Mouse (Mus musculus) liver, embryonic 14.5 days (tissue): ENCODE results near the gene Pea15a. TPM values are rescaled to one million over a fixed set of nuclear protein-coding genes. Genes with fewer than 3 reads are reported as not detected.

Experiments
- ATAC-seq: fragments of 200-750 bp; cut with Nextera tagmentation; 2 replicates; pipeline ENCODE4 v1.8.0; 2017; ENCODE audit warnings: moderate number of reproducible peaks, mild to moderate bottlenecking, moderate library complexity; ENCODE audit not compliant: insufficient read depth
- DNase-seq, 3 experiments: peaks; one replicate each; pipeline ENCODE4 v3.0.0-alpha.2; 2012 to 2013; ENCODE audit warnings: low read depth in 3 of 3, low spot score in 3 of 3
- H3K27ac ChIP-seq: fragments of 300-500 bp; sonication (generic); 2 replicates; pipeline ENCODE4 v1.5.1; 2014; ENCODE audit warnings: moderate library complexity, mild to moderate bottlenecking, control low read depth, inconsistent platforms
- H3K27me3 ChIP-seq: fragments of 300-500 bp; sonication (generic); 2 replicates; pipeline ENCODE4 v1.6.1; 2014; ENCODE audit warnings: mild to moderate bottlenecking, low read length, moderate library complexity; ENCODE audit not compliant: control insufficient read depth, insufficient read depth
- H3K36me3 ChIP-seq: fragments of 300-500 bp; sonication (generic); replicated peaks from 2 replicates; pipeline ENCODE4 v1.6.1; 2014; ENCODE audit warnings: low read depth; ENCODE audit not compliant: control insufficient read depth, insufficient read depth
- H3K4me1 ChIP-seq, 2 experiments: fragments of 200-500 bp in 1 of 2; fragments of 300-500 bp in 1 of 2; sonication (generic) in 1 of 2; replicated peaks; 2 replicates each; pipeline ENCODE4 v1.6.1; 2012 to 2014; ENCODE audit warnings: antibody characterized with exemption in 1 of 2, inconsistent platforms in 1 of 2, low read length in 1 of 2; ENCODE audit not compliant: control insufficient read depth in 2 of 2, insufficient read depth in 2 of 2
- H3K4me2 ChIP-seq: fragments of 300-500 bp; sonication (generic); 2 replicates; pipeline ENCODE4 v1.6.1; 2014; ENCODE audit warnings: low read depth, mild to moderate bottlenecking, control low read depth, moderate library complexity
- H3K4me3 ChIP-seq, 2 experiments: fragments of 200-500 bp in 1 of 2; fragments of 300-500 bp in 1 of 2; sonication (generic) in 1 of 2; 2 replicates each; pipeline ENCODE4 v1.5.1; 2012 to 2014; ENCODE audit warnings: low read depth in 2 of 2, low read length in 2 of 2, mild to moderate bottlenecking in 2 of 2, control low read depth in 1 of 2, inconsistent platforms in 1 of 2, moderate library complexity in 1 of 2; ENCODE audit not compliant: insufficient read depth in 1 of 2
- H3K9ac ChIP-seq: fragments of 300-500 bp; sonication (generic); replicated peaks from 2 replicates; pipeline ENCODE4 v1.6.1; 2014; ENCODE audit warnings: mild to moderate bottlenecking, control low read depth, moderate library complexity
- H3K9me3 ChIP-seq: fragments of 300-500 bp; sonication (generic); 2 replicates; pipeline ENCODE4 v1.6.1; 2016; ENCODE audit warnings: low read length, mixed read lengths; ENCODE audit not compliant: control insufficient read depth
- CTCF ChIP-seq: IDR thresholded peaks from 2 replicates; pipeline ENCODE4 v1.5.1; 2016; ENCODE audit warnings: antibody characterized with exemption, low read depth, control low read depth
- EP300 ChIP-seq: IDR thresholded peaks from 2 replicates; pipeline ENCODE4 v1.6.1; 2016; ENCODE audit warnings: antibody characterized with exemption, low read depth
- WGBS: fragments of 180-500 bp; shearing (Covaris S2); extraction: QIAGEN DNeasy Blood & Tissue Kit; methylation state at CpG from one replicate; pipeline ENCODE4 v1.1.7; 2014; ENCODE audit not compliant: insufficient replicate concordance; 5-methylcytosine and 5-hydroxymethylcytosine counted together
- polyA plus RNA-seq, 2 experiments: library from polyadenylated mRNA; depleted of rRNA in 1 of 2; stranded (reverse) in 1 of 2; unstranded in 1 of 2; fragments of >200 nt; fragmentation: Nextera tagmentation in 1 of 2; extraction: Ambion mirVana in 1 of 2; gene quantifications; 2 replicates each; pipeline versions ENCODE4 v1.2.1 to v1.2.3; 2012 to 2014

The Pea15a gene
- polyA plus RNA-seq, 2 experiments = 11.1 to 14.4 TPM

DNA sequence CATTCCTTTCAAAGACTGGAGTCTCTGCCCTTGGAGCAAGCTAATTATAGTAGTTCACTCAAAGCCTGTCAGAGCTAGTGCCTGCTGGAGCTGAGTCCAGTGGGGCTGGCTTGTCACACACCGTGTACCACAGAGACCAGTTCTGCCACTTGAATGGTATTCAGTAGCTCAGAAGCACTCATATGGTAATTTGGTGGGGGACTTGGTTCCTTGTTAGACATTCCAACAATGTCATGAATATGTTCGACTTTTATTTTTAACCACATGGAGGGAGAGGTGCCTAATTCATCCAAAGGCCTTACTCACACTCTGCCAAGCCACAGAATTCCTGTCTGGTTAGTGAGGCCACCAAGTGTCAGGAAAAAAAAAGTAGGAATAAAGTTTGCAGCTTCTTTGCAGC, 35.8 kb upstream of the Pea15a start:
- Histone ChIP-seq H3K4me2 (no peak overlapping the region), H3K4me3 (no peak overlapping the region), H3K9ac (no peak overlapping the region), H3K27me3 (peaks cover 15% of the 10 kb centered on the region), H3K9me3 (no peaks in the 10 kb centered on the region), H3K4me1 (no peaks in the 10 kb centered on the region; a peak in 2 of 4 replicates), H3K36me3 (no peaks in the 10 kb centered on the region), H3K27ac (no peak overlapping the region)
- WGBS = 38% methylated on average over 2 of the region's 2 CpGs
- ATAC-seq = no peak
- no peak for DNase-seq
- TF ChIP-seq CTCF (no peak), EP300 (no peak)

DNA sequence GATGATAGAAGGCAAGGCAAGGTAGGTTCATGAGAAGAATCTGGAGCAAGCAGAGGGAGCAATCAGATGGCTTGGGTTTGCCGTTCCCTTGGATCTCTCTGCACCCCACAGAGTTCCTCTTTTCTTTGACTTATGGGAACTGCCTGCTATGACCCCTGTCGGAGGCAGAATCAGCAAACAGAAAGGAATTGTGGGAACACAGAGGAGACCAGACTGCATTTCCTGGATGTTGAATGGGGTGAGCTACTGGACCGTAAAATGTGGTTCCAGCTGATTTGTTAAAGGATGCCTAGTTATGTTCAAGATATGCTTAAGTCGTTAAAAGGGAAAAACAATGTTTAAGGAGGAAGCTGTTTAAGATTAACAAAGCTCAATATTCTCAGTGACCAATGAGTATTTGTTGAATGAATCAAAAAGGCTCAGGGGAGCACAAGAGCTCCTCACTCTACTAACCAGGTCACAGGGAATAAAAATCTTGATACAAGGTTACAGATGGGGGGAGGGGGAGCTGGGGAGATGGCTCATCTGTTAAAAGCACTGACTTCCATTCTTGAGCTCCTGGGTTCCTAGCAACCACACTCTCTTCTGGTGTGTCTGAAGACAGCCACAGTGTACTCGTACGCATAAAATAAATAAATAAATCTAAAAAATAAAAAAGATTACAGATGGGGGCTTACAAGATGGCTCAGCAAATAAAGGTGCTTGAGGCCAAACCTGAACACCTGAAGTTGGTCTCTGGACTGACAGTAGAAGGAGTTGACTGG, 34.5 kb upstream of the Pea15a start:
- Histone ChIP-seq H3K36me3 (no peaks in the 10 kb centered on the region), H3K4me2 (no peak overlapping the region), H3K27me3 (peaks cover 15% of the 10 kb centered on the region), H3K27ac (no peak overlapping the region), H3K4me1 (no peaks in the 10 kb centered on the region; a peak in 2 of 4 replicates), H3K9me3 (no peaks in the 10 kb centered on the region), H3K9ac (no peak overlapping the region), H3K4me3 (no peak overlapping the region)
- 24% methylated on average over 6 of the region's 6 CpGs for WGBS
- no peak for ATAC-seq
- no peak for DNase-seq
- TF ChIP-seq EP300 (no peak), CTCF (no peak)

DNA sequence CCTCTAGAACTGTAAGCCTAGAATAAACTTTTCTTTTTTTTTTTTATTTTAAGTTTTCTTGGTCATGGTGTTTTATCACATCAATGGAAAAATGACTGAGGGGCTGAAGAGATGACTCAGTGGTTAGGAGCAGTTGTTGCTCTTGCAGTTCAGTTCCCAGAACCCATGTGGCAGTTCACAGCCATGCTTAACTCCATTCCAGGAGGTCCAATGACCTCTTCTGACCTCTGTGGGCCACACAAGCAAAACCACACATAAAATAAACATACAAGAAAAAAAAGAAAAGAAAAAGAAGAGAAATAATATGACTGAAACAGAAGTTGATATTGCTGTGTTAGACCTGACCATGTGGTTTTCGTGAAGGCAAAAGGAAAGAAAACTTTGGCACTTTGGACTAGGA, 22.6 kb upstream of the Pea15a start:
- DNase-seq = no peak
- no peak for ATAC-seq
- WGBS = 82% methylated on average over 1 of the region's 1 CpGs
- H3K36me3 ChIP-seq = no peaks in the 10 kb centered on the region
- no peaks in the 10 kb centered on the region; a peak in 1 of 4 replicates for H3K4me1 ChIP-seq
- no peak overlapping the region for H3K9ac ChIP-seq
- no peak overlapping the region for H3K4me3 ChIP-seq
- H3K9me3 ChIP-seq = no peaks in the 10 kb centered on the region
- TF ChIP-seq CTCF (no peak), EP300 (no peak)
- no peak overlapping the region for H3K4me2 ChIP-seq
- no peak overlapping the region for H3K27ac ChIP-seq
- H3K27me3 ChIP-seq = no peaks in the 10 kb centered on the region

GRCm38 (mm10) chr1:172228209-172228608, 21.6 kb upstream of the Pea15a start:
- no peak overlapping the region for H3K27ac ChIP-seq
- no peaks in the 10 kb centered on the region for H3K27me3 ChIP-seq
- no peak overlapping the region for H3K4me3 ChIP-seq
- ATAC-seq (no peak), DNase-seq (no peak)
- no peak overlapping the region for H3K4me2 ChIP-seq
- H3K36me3 ChIP-seq = no peaks in the 10 kb centered on the region
- no peaks in the 10 kb centered on the region for H3K9me3 ChIP-seq
- TF ChIP-seq EP300 (no peak), CTCF (no peak)
- WGBS = 59% methylated on average over 2 of the region's 2 CpGs
- no peak overlapping the region for H3K9ac ChIP-seq
- no peaks in the 10 kb centered on the region; a peak in 1 of 4 replicates for H3K4me1 ChIP-seq

DNA sequence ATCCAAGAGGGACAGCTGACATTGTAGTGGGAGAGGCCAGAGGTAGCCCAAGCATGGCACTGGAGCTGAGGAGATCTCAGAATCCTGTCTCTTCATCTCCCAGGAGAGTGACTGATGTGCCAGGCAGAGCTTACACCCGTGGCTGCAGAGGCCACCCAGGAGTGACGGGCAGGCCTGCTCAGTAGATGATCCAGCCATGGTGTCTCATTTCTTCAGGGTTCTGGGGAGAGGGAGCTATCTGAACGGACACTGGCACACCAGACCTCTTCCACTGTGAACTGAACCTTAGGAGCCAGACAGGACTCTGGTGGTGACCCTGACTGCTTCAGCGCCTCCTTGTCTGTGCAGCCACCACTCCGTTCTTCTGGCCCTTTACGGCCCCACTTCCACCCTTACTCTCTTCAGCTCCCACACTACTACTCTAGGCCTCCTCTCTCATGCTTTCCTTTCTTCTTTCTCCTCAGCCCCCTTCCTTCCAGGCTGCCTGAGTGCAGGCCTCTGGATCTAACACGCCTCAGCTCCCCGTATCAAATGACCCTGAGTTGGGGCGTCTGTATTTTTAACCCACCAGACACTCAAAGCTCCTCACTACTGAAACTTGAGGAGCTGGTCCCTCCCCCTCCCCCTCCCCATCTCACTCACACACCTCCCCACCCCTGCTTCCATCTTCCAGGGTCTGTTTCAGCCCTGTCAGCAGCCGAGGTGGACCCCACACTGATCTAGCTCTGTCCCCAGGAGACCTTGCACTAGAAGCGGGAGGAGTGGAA, 14.9 kb upstream of the Pea15a start:
- no peak for DNase-seq
- Histone ChIP-seq H3K4me1 (peaks cover 0 to 3% of the 10 kb centered on the region in 2 experiments; a peak in 2 of 4 replicates), H3K9ac (no peak overlapping the region), H3K27ac (no peak overlapping the region), H3K4me2 (no peak overlapping the region), H3K27me3 (no peaks in the 10 kb centered on the region), H3K9me3 (no peaks in the 10 kb centered on the region), H3K36me3 (no peaks in the 10 kb centered on the region), H3K4me3 (no peak overlapping the region)
- TF ChIP-seq CTCF = no peak
- TF ChIP-seq EP300 = no peak
- ATAC-seq = no peak
- WGBS = 59% methylated on average over 11 of the region's 11 CpGs
